Comparison of ENCODE assay signal across 20 mouse cellular contexts in genomic region chr2:28897340-28897899, GRCm38 (mm10). TPM values are rescaled to one million over a fixed set of nuclear protein-coding genes. Genes with fewer than 3 reads are reported as not detected.
"Had no signal": no experiment of that assay in that cellular context is flagged by ENCODE, and none has a peak within 500 bp of the region (broad histone marks: within the 10 kb centered on the region; RNA-seq: fewer than 3 reads in every experiment).

No protein-coding gene starts in this region.

- DNase-seq: retina, postnatal 1 day; right cerebral cortex, adult 18-20 months; right cerebral cortex, postnatal 14 days; right cerebral cortex, postnatal 25 days; right cerebral cortex, postnatal 4 days; spleen, adult 18-20 months; thymus, adult 18-20 months; thymus, adult 2 months; thymus, postnatal 14 days; thymus, postnatal 25 days; thymus, postnatal 36 days; thymus, postnatal 4 days had no signal

- H3K9me3 ChIP-seq: neural tube, embryonic 15.5 days; stomach, embryonic 15.5 days had no signal

- H3K9ac ChIP-seq: neural tube, embryonic 15.5 days; stomach, embryonic 15.5 days had no signal

- H3K4me1 ChIP-seq: neural tube, embryonic 15.5 days; stomach, embryonic 15.5 days had no signal

- H3K4me3 ChIP-seq: neural tube, embryonic 15.5 days; stomach, embryonic 15.5 days had no signal

- H3K4me2 ChIP-seq: neural tube, embryonic 15.5 days; stomach, embryonic 15.5 days had no signal

- H3K27ac ChIP-seq: neural tube, embryonic 15.5 days; stomach, embryonic 15.5 days; stomach, postnatal 0 days had no signal

- H3K27me3 ChIP-seq: stomach, embryonic 15.5 days had no signal

RNA-seq across cellular contexts. Expression of gene Barhl1, which starts 19.0 kb away (rescaled TPM):
- total RNA-seq: neutrophil, adult 5-6 weeks had no signal
- polyA plus RNA-seq: small intestine, adult 2 months; stomach, embryonic 16.5 days; stomach, postnatal 0 days; thymus, postnatal 0 days; urinary bladder, adult 2 months had no signal
